Mouse (Mus musculus) left cerebral cortex, adult 2 months (tissue): ENCODE results near the gene Btbd2. TPM values are rescaled to one million over a fixed set of nuclear protein-coding genes. Genes with fewer than 3 reads are reported as not detected.
A peak's percentile ranks its signal among the peaks of the same experiment; 100 is the strongest.

ENCODE experiments used
- DNase-seq, 2 experiments: peaks; one replicate each; pipeline ENCODE4 v3.0.0; 2021 to 2022; ENCODE audit warnings: low spot score in 2 of 2, mixed read lengths in 1 of 2; ENCODE audit errors: extremely low spot score in 1 of 2
- H3K27ac ChIP-seq: fragments of 200-600 bp; 2 replicates; pipeline ENCODE4 v1.8.1; 2022
- H3K4me3 ChIP-seq: fragments of 200-600 bp; 2 replicates; pipeline ENCODE4 v1.8.1; 2022
- CTCF ChIP-seq: fragments of 200-600 bp; IDR thresholded peaks from 2 replicates; pipeline ENCODE4 v1.8.1; 2022; ENCODE audit warnings: antibody characterized with exemption, mild to moderate bottlenecking, moderate library complexity
- intact Hi-C: fragments of 180-260 bp; cut with DNase I; formaldehyde crosslinking; loops from one replicate; pipeline ENCODE4 v1.15.1; 2025
- total RNA-seq, 2 experiments: library from RNA; stranded (reverse); gene quantifications; 2 replicates each; pipeline ENCODE4 v1.2.3; 2021

The Btbd2 gene
- total RNA-seq, 2 experiments from 2014 or later, result 85.1 to 96.7 TPM

DNA sequence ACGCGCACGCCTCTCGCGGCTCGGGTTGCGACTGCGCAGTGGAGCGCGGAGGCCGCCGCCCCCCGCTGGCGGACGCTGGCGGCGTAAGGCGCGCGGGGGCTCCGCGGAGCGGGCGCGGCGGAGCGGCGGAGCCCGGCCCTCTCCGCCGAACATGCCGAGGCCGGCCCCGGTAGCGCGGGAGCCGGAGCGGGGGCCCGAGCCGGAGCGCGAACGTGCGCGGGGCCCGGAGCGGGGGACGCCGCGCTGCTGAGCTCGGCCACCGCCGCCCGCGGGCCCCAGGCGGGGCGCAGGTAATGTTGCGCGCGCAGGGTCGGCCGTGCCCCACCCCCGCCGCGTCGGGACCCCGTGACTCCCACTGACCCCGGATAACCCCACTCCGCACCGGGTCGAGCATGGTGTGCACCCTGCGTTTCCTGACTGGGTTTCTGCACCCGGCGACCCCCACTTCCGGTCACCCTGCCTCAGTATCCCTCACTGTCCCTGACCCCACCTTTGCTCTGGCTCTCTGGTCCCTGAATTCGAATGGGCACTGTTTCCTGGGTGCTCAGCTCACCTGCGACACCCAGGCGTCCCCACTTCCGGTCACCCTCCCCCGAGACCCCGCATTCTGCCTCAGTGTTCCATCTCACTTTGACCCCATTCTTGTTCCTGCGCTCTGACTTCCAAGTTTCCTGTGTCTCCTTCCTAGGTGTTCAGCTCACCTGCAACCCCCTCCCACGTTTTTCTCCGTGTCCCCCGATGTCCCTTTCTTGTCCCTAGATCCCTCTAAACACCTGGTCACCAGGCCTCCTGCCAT, 34.0 kb downstream of the Btbd2 start, which contains the start of gene Csnk1g2:
Gene Csnk1g2, plus strand, starts transcription at position 178 of the 796 bp plus-strand sequence.
- peak; percentile 55 to 61 for DNase-seq
- Histone ChIP-seq H3K27ac (peak within 1 kb of the TSS; percentile 97), H3K4me3 (peak within 1 kb of the TSS; percentile 87)
- intact Hi-C loops, result loop anchor here (1.0 to 2.0 kb wide), 5 partner anchors 20 to 80 kb away; partner anchors contain the start of genes Btbd2, Izumo4 and Klf16
- TF ChIP-seq CTCF, result no peak

- DNase-seq, result peak; percentile 99 to 100
- intact Hi-C loops, result loop anchor here (1.0 to 2.0 kb wide), 5 partner anchors 19 to 81 kb away; partner anchors contain the start of genes Btbd2, Izumo4 and Klf16
- Histone ChIP-seq H3K4me3 (peak overlapping the region; percentile 87), H3K27ac (peak overlapping the region; percentile 97)
- no peak for TF ChIP-seq CTCF
Measured at GRCm38 (mm10) chr10:80621940-80622660, 34.8 kb downstream of the Btbd2 start.

DNA sequence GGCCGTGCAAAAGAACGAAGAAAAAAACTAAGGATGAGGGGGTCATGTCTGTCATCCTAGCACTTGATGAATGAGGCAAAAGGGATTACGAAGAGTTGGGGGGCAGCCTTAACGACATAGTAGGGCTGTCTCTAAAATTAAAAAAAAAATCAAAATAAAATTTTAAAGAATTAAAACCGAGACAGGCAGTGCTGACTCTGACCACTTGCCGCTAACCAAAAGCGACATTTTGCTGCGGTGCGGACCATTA, 35.3 kb downstream of the Btbd2 start:
- Histone ChIP-seq H3K4me3 (peak overlapping the region; percentile 87), H3K27ac (peak overlapping the region; percentile 97)
- TF ChIP-seq CTCF, result no peak; the same call in 1 of the 2 replicates
- no peak for DNase-seq
- intact Hi-C loops, result no loop called here

GRCm38 (mm10) chr10:80620796-80621689, 35.8 kb downstream of the Btbd2 start:
- intact Hi-C loops, result no loop called here
- DNase-seq, result peak in 1 of 2 experiments; percentile 11
- Histone ChIP-seq H3K4me3 (peak overlapping the region; percentile 87), H3K27ac (peak overlapping the region; percentile 97)
- no peak for TF ChIP-seq CTCF

DNA sequence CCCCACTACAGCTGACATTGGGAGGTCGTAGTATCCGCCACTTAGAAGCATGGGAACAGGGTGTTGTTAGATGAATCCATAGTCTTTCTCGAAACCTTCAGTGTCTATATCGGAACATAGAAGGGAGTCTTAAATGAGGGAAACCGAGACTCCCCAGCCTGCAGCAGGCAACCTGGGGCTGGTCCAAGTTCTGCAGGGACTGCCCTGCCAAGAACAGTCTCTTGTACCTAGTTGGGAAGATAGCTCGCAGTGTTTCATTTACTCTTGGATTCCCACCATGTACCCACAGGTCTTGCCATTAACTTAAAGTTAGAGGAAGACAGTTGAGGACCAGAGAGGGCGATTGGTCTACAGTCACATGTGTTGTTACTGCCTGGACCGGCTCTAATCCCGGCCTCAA, 36.5 kb downstream of the Btbd2 start:
- no peak for TF ChIP-seq CTCF
- Histone ChIP-seq H3K4me3 (no peak overlapping the region), H3K27ac (no peak overlapping the region)
- intact Hi-C loops, result no loop called here
- DNase-seq, result peak in 1 of 2 experiments; percentile 9

- TF ChIP-seq CTCF, result no peak
- Histone ChIP-seq H3K4me3 (no peak overlapping the region), H3K27ac (no peak overlapping the region)
- intact Hi-C loops, result no loop called here
- DNase-seq, result no peak
Measured at GRCm38 (mm10) chr10:80619465-80620244, 37.2 kb downstream of the Btbd2 start.

GRCm38 (mm10) chr10:80618181-80618580, 38.7 kb downstream of the Btbd2 start:
- H3K4me3 ChIP-seq, result no peak overlapping the region
- no peak for DNase-seq
- no peak for TF ChIP-seq CTCF

GRCm38 (mm10) chr10:80614351-80614750, 42.5 kb downstream of the Btbd2 start:
- no peak for DNase-seq
- Histone ChIP-seq H3K4me3 (no peak overlapping the region), H3K27ac (no peak overlapping the region)
- intact Hi-C loops, result no loop called here
- no peak for TF ChIP-seq CTCF

More at GRCm38 (mm10) chr10:80618181-80618580, 38.7 kb downstream of the Btbd2 start:
- no peak overlapping the region for H3K27ac ChIP-seq
- intact Hi-C loops, result no loop called here

- intact Hi-C loops, result no loop called here
- TF ChIP-seq CTCF, result no peak
- Histone ChIP-seq H3K27ac (no peak overlapping the region), H3K4me3 (no peak overlapping the region)
- DNase-seq, result no peak
Measured at GRCm38 (mm10) chr10:80613821-80614220, 43.0 kb downstream of the Btbd2 start.

- intact Hi-C loops, result loop anchor here (2.0 kb wide), 1 partner anchor 75 kb away; no protein-coding TSS in a partner anchor
- no peak for TF ChIP-seq CTCF
- no peak for DNase-seq
- Histone ChIP-seq H3K4me3 (no peak overlapping the region), H3K27ac (no peak overlapping the region)
Measured at GRCm38 (mm10) chr10:80611905-80612304, 45.0 kb downstream of the Btbd2 start.

DNA sequence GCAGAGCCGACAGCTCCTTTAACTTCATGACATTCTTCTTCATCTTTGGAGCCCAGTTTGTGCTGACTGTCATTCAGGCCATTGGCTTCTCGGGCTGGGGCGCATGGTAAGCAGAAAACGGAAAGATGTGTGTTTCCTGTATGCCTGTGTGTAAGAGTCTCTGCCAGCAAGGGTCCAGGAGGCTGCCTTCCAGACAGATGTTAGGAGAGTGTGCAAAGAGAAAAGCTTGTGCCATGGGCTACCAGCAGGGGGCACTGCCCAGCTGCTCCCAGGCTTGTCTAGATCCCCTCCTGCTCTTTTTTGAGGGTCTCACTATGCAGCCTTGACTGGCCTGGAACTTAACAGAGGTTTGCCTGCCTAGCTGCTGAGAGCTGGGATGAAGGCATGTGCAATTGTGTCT, 45.8 kb downstream of the Btbd2 start:
- intact Hi-C loops, result loop anchor here (2.0 kb wide), 1 partner anchor 76 kb away; no protein-coding TSS in a partner anchor
- no peak overlapping the region for H3K27ac ChIP-seq
- H3K4me3 ChIP-seq, result no peak overlapping the region
- peak; percentile 94 for TF ChIP-seq CTCF
- no peak for DNase-seq
